Mouse (Mus musculus): ENCODE results near the gene A630001G21Rik. TPM values are rescaled to one million over a fixed set of nuclear protein-coding genes. Genes with fewer than 3 reads are reported as not detected.
"Not testable (repeated sequence)": the region's sequence is repeated elsewhere in the genome, so short reads cannot be mapped to it uniquely, and the experiment has no call there.

A630001G21Rik gene
- polyA plus RNA-seq (2015; fragmentation: Nextera tagmentation; extraction: Ambion mirVana), result 1.0 and 1.4 TPM in 2 replicates

GRCm38 (mm10) chr1:85778436-85778835 lies at the start of gene A630001G21Rik:
Gene A630001G21Rik (minus strand): TSS chr1:85778643.
- H3K27me3 ChIP-seq, result no peaks in the 10 kb centered on the region
- no peak within 1 kb of the TSS for H3K27ac ChIP-seq
- H3K4me2 ChIP-seq (replicated peaks), result no peak within 1 kb of the TSS
- H3K36me3 ChIP-seq, result no peaks in the 10 kb centered on the region
- no peaks in the 10 kb centered on the region for H3K4me1 ChIP-seq
- ATAC-seq (ENCODE audit: low FRiP score, low read depth), result no peak
- H3K9ac ChIP-seq, result no peak within 1 kb of the TSS
- 98% methylated on average over 4 of the region's 4 CpGs for WGBS
- no peak within 1 kb of the TSS for H3K4me3 ChIP-seq
- no peaks in the 10 kb centered on the region for H3K9me3 ChIP-seq

- Histone ChIP-seq H3K27me3 (no peaks in the 10 kb centered on the region), H3K9me3 (no peaks in the 10 kb centered on the region), H3K9ac (no peak overlapping the region), H3K4me3 (no peak overlapping the region), H3K36me3 (peaks cover 28% of the 10 kb centered on the region), H3K4me1 (no peaks in the 10 kb centered on the region), H3K4me2 (replicated peaks) (no peak overlapping the region), H3K27ac (no peak overlapping the region)
- no peak for ATAC-seq (ENCODE audit: low FRiP score, low read depth)
- 69% methylated on average over 5 of the region's 5 CpGs for WGBS
Observed at GRCm38 (mm10) chr1:85827166-85827565, 48.7 kb upstream of the A630001G21Rik start.

GRCm38 (mm10) chr1:85824905-85825304 lies 46.5 kb upstream of the A630001G21Rik start:
- no peak overlapping the region for H3K27ac ChIP-seq
- no peak overlapping the region for H3K4me2 ChIP-seq (replicated peaks)
- H3K4me1 ChIP-seq, result no peaks in the 10 kb centered on the region
- H3K9ac ChIP-seq, result no peak overlapping the region
- no peak overlapping the region for H3K4me3 ChIP-seq
- H3K27me3 ChIP-seq, result no peaks in the 10 kb centered on the region
- H3K36me3 ChIP-seq, result peaks cover 45% of the 10 kb centered on the region
- 79% methylated on average over 3 of the region's 3 CpGs for WGBS
- ATAC-seq (ENCODE audit: low FRiP score, low read depth), result no peak
- no peaks in the 10 kb centered on the region for H3K9me3 ChIP-seq

GRCm38 (mm10) chr1:85822239-85822638 lies 43.8 kb upstream of the A630001G21Rik start:
- H3K36me3 ChIP-seq, result peaks cover 52% of the 10 kb centered on the region
- ATAC-seq (ENCODE audit: low FRiP score, low read depth), result no peak
- no peak overlapping the region for H3K4me2 ChIP-seq (replicated peaks)
- no peak overlapping the region for H3K9ac ChIP-seq
- H3K9me3 ChIP-seq, result no peaks in the 10 kb centered on the region
- no peaks in the 10 kb centered on the region for H3K4me1 ChIP-seq
- no peaks in the 10 kb centered on the region for H3K27me3 ChIP-seq
- 95% methylated on average over 8 of the region's 8 CpGs for WGBS
- no peak overlapping the region for H3K27ac ChIP-seq
- H3K4me3 ChIP-seq, result no peak overlapping the region

GRCm38 (mm10) chr1:85819695-85820094 lies 41.3 kb upstream of the A630001G21Rik start:
- 95% methylated on average over 1 of the region's 1 CpGs for WGBS
- no peak overlapping the region for H3K4me3 ChIP-seq
- H3K9me3 ChIP-seq, result no peaks in the 10 kb centered on the region
- no peak for ATAC-seq (ENCODE audit: low FRiP score, low read depth)
- no peak overlapping the region for H3K9ac ChIP-seq
- no peaks in the 10 kb centered on the region for H3K4me1 ChIP-seq
- H3K4me2 ChIP-seq (replicated peaks), result no peak overlapping the region
- no peak overlapping the region for H3K27ac ChIP-seq
- H3K27me3 ChIP-seq, result no peaks in the 10 kb centered on the region
- peaks cover 49% of the 10 kb centered on the region for H3K36me3 ChIP-seq

- no peak overlapping the region for H3K9ac ChIP-seq
- peaks cover 5% of the 10 kb centered on the region; the same call in 1 of the 2 replicates for H3K4me1 ChIP-seq
- H3K27me3 ChIP-seq, result no peaks in the 10 kb centered on the region
- H3K9me3 ChIP-seq, result no peaks in the 10 kb centered on the region
- WGBS, result 93% methylated on average over 6 of the region's 6 CpGs
- no peak overlapping the region for H3K4me3 ChIP-seq
- no peak overlapping the region for H3K27ac ChIP-seq
- ATAC-seq (ENCODE audit: low FRiP score, low read depth), result no peak
- peaks cover 45% of the 10 kb centered on the region for H3K36me3 ChIP-seq
- H3K4me2 ChIP-seq (replicated peaks), result no peak overlapping the region
Observed at GRCm38 (mm10) chr1:85818121-85818520, 39.7 kb upstream of the A630001G21Rik start.

GRCm38 (mm10) chr1:85814213-85814612 lies 35.8 kb upstream of the A630001G21Rik start:
- H3K9ac ChIP-seq; H3K27me3 ChIP-seq; H3K27ac ChIP-seq; ATAC-seq (ENCODE audit: low FRiP score, low read depth); H3K9me3 ChIP-seq; H3K4me2 ChIP-seq (replicated peaks); H3K4me3 ChIP-seq: not testable (repeated sequence)
- peaks cover 14% of the 10 kb centered on the region for H3K4me1 ChIP-seq
- H3K36me3 ChIP-seq, result peaks cover 13% of the 10 kb centered on the region

GRCm38 (mm10) chr1:85810787-85811186 lies 32.3 kb upstream of the A630001G21Rik start:
- H3K27me3 ChIP-seq, result no peaks in the 10 kb centered on the region
- H3K27ac ChIP-seq, result no peak overlapping the region
- no peaks in the 10 kb centered on the region for H3K9me3 ChIP-seq
- ATAC-seq (ENCODE audit: low FRiP score, low read depth), result no peak
- H3K4me1 ChIP-seq, result peaks cover 16% of the 10 kb centered on the region
- 72% methylated on average over 2 of the region's 2 CpGs for WGBS
- no peak overlapping the region for H3K4me2 ChIP-seq (replicated peaks)
- H3K36me3 ChIP-seq, result no peaks in the 10 kb centered on the region
- H3K4me3 ChIP-seq, result no peak overlapping the region
- H3K9ac ChIP-seq, result no peak overlapping the region

GRCm38 (mm10) chr1:85810343-85810742 lies 31.9 kb upstream of the A630001G21Rik start:
- no peak overlapping the region for H3K4me3 ChIP-seq
- no peak overlapping the region for H3K9ac ChIP-seq
- ATAC-seq (ENCODE audit: low FRiP score, low read depth), result no peak
- H3K36me3 ChIP-seq, result no peaks in the 10 kb centered on the region
- no peaks in the 10 kb centered on the region for H3K27me3 ChIP-seq
- no peak overlapping the region for H3K27ac ChIP-seq
- H3K4me2 ChIP-seq (replicated peaks), result no peak overlapping the region
- 78% methylated on average over 2 of the region's 2 CpGs for WGBS
- H3K4me1 ChIP-seq, result peaks cover 16% of the 10 kb centered on the region
- no peaks in the 10 kb centered on the region for H3K9me3 ChIP-seq

- H3K27me3 ChIP-seq, result no peaks in the 10 kb centered on the region
- no peak overlapping the region for H3K4me3 ChIP-seq
- 74% methylated on average over 4 of the region's 4 CpGs for WGBS
- no peaks in the 10 kb centered on the region for H3K9me3 ChIP-seq
- H3K36me3 ChIP-seq, result no peaks in the 10 kb centered on the region
- no peak for ATAC-seq (ENCODE audit: low FRiP score, low read depth)
- H3K4me1 ChIP-seq, result peaks cover 16% of the 10 kb centered on the region
- no peak overlapping the region for H3K27ac ChIP-seq
- no peak overlapping the region for H3K4me2 ChIP-seq (replicated peaks)
- no peak overlapping the region for H3K9ac ChIP-seq
Observed at GRCm38 (mm10) chr1:85809256-85809655, 30.8 kb upstream of the A630001G21Rik start.

GRCm38 (mm10) chr1:85804551-85804950 lies 26.1 kb upstream of the A630001G21Rik start:
- Histone ChIP-seq H3K4me3 (no peak overlapping the region), H3K9ac (no peak overlapping the region), H3K9me3 (no peaks in the 10 kb centered on the region), H3K4me1 (peaks cover 3% of the 10 kb centered on the region; the same call in 1 of the 2 replicates), H3K27ac (no peak overlapping the region), H3K4me2 (replicated peaks) (no peak overlapping the region), H3K36me3 (no peaks in the 10 kb centered on the region), H3K27me3 (no peaks in the 10 kb centered on the region)
- ATAC-seq (ENCODE audit: low FRiP score, low read depth), result no peak
- 91% methylated on average over 8 of the region's 8 CpGs for WGBS

- 70% methylated on average over 1 of the region's 1 CpGs for WGBS
- no peak overlapping the region for H3K27ac ChIP-seq
Observed at GRCm38 (mm10) chr1:85802517-85802916, 24.1 kb upstream of the A630001G21Rik start.

GRCm38 (mm10) chr1:85799776-85800175 lies 21.3 kb upstream of the A630001G21Rik start:
- Histone ChIP-seq H3K4me1 (peaks cover 20% of the 10 kb centered on the region), H3K9me3 (no peaks in the 10 kb centered on the region), H3K9ac (no peak overlapping the region), H3K27ac (no peak overlapping the region), H3K27me3 (no peaks in the 10 kb centered on the region), H3K4me3 (no peak overlapping the region), H3K4me2 (replicated peaks) (no peak overlapping the region), H3K36me3 (0 out of 2 replicates have a peak, but pooled peaks cover 2% of the 10 kb centered on the region)
- WGBS, result 61% methylated on average over 1 of the region's 1 CpGs
- no peak for ATAC-seq (ENCODE audit: low FRiP score, low read depth)

More at GRCm38 (mm10) chr1:85802517-85802916, 24.1 kb upstream of the A630001G21Rik start:
- Histone ChIP-seq H3K36me3 (no peaks in the 10 kb centered on the region), H3K27me3 (no peaks in the 10 kb centered on the region), H3K4me3 (no peak overlapping the region), H3K4me1 (peaks cover 10% of the 10 kb centered on the region), H3K9ac (no peak overlapping the region), H3K9me3 (no peaks in the 10 kb centered on the region), H3K4me2 (replicated peaks) (no peak overlapping the region)
- ATAC-seq (ENCODE audit: low FRiP score, low read depth), result no peak
